Mouse (Mus musculus): Measurements from ENCODE around the gene Ank3. TPM values are rescaled to one million over a fixed set of nuclear protein-coding genes. Genes with fewer than 3 reads are reported as not detected.

The Ank3 gene
- polyA plus RNA-seq, 1 experiment from 2014 or later, result 22.5 TPM

DNA sequence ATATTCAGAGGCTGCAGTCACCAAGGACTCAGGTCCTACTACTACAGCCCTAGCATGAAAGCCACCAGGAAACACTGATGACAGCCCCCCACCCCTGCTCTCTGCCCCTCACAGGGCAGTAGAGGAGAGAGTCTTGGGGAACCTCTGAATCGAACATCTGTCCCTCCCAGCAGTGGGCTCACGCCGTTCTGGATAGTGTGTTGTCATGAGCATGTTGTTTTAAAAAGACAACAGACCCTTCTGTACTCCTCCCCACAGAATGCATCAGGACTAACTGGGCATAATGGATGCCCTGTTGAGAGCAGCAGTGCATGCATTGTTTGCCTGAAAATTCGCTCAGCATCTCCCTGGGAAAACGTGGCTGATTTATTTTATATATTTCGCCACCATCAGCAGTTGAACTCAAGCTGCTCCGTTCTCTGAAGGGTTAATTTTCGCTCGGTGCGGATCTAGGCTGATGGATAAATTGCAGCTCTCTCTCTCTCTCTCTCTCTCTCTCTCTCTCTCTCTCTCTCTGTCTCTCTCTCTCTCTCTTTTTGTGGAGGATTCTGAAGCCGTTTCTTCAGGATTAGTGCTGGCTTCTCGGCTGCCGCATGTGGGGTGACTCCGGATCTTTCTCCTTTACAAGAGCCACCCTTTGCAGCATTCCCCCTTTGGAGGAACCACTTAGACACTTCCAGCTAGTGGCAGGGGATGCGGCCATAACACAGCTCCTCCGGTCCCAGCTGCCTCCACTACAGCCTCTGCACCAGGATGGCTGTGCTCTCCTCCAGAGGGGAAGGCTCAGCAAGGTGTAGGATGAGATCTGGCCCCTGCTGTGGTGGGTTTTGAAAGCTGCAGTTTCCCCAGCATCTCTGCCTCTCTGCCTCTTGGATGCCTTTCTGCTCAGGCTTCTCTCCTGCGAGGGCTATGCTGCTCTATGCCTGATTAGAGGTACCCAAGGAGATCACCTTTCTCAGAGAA is 307.5 kb downstream of the Ank3 start:
- DNase-seq (ENCODE audit: low spot score), result no peak
- no peak overlapping the region for H3K27ac ChIP-seq (replicated peaks; ENCODE audit: low read depth, low read length)
- no peaks in the 10 kb centered on the region for H3K27me3 ChIP-seq (replicated peaks; ENCODE audit: control insufficient read depth, insufficient read depth, low read length)
- H3K4me1 ChIP-seq (ENCODE audit: control insufficient read depth, insufficient read depth, low read length), result peaks cover 20% of the 10 kb centered on the region
- peak overlapping the region; percentile 27 for H3K9ac ChIP-seq (ENCODE audit: low read depth, low read length)
- 9% methylated on average over 17 of the region's 17 CpGs for WGBS
- peak overlapping the region; percentile 21 for H3K4me3 ChIP-seq (ENCODE audit: low read depth, low read length)
- peak; percentile 34; the same call in 1 of the 2 replicates for ATAC-seq (ENCODE audit: low read depth)
- peak overlapping the region; percentile 49 for H3K4me2 ChIP-seq (ENCODE audit: low read depth, low read length)
- no peaks in the 10 kb centered on the region for H3K9me3 ChIP-seq (ENCODE audit: control insufficient read depth, low read length)
- H3K36me3 ChIP-seq (ENCODE audit: control insufficient read depth, insufficient read depth, low read length), result no peaks in the 10 kb centered on the region

- DNase-seq (ENCODE audit: low spot score), result no peak
- peak overlapping the region; percentile 21 for H3K4me3 ChIP-seq (ENCODE audit: low read depth, low read length)
- WGBS, result 22% methylated on average over 14 of the region's 14 CpGs
These were observed 308.5 kb downstream of the Ank3 start for GRCm38 (mm10) chr10:69706851-69707788.

DNA sequence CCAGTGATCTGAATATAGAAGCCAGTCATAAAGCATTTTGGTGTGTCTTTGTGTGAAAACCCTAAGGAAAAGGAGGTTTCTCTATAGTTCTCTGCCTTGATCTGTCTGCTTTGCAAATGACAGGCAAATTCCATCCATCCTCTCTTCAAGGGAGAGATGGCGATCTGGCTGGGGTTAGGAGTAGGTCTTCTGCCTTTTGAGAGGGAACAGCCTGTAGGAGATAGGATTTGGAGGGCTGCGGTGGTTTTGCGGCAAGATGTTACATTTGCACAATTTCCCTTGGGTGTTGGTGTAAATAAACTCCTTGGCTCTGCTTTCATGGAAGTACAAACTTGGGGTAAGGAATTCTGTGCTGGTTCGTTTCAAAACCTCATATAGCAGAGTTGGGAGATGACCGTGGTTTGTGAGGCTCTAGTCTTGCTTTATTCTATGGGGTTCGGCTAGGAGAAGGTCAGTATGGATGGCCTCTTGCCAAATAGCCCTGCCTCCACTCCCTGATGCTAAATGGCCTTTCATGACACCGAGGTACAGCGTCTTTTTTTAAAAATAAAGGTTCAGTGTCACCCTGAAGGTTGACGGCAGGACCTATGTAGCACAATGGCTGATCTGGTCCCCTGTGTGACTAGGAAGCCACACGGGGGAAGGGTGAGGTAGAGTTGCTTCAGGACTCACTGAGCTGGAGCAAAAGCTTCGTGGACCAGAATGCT is 309.4 kb downstream of the Ank3 start:
- ATAC-seq (ENCODE audit: low read depth) (no peak), DNase-seq (ENCODE audit: low spot score) (no peak)
- no peaks in the 10 kb centered on the region for H3K36me3 ChIP-seq (ENCODE audit: control insufficient read depth, insufficient read depth, low read length)
- H3K4me2 ChIP-seq (ENCODE audit: low read depth, low read length), result peak overlapping the region; percentile 49; the same call in 1 of the 2 replicates
- no peaks in the 10 kb centered on the region for H3K27me3 ChIP-seq (replicated peaks; ENCODE audit: control insufficient read depth, insufficient read depth, low read length)
- H3K4me1 ChIP-seq (ENCODE audit: control insufficient read depth, insufficient read depth, low read length), result peaks cover 21% of the 10 kb centered on the region
- H3K4me3 ChIP-seq (ENCODE audit: low read depth, low read length), result no peak overlapping the region
- H3K9ac ChIP-seq (ENCODE audit: low read depth, low read length), result no peak overlapping the region
- no peaks in the 10 kb centered on the region for H3K9me3 ChIP-seq (ENCODE audit: control insufficient read depth, low read length)
- H3K27ac ChIP-seq (replicated peaks; ENCODE audit: low read depth, low read length), result no peak overlapping the region
- 73% methylated on average over 11 of the region's 11 CpGs for WGBS

More at GRCm38 (mm10) chr10:69706851-69707788, 308.5 kb downstream of the Ank3 start:
- no peak for ATAC-seq (ENCODE audit: low read depth)
- Histone ChIP-seq H3K27me3 (replicated peaks; ENCODE audit: control insufficient read depth, insufficient read depth, low read length) (no peaks in the 10 kb centered on the region), H3K9me3 (ENCODE audit: control insufficient read depth, low read length) (no peaks in the 10 kb centered on the region), H3K36me3 (ENCODE audit: control insufficient read depth, insufficient read depth, low read length) (no peaks in the 10 kb centered on the region), H3K4me1 (ENCODE audit: control insufficient read depth, insufficient read depth, low read length) (peaks cover 21% of the 10 kb centered on the region), H3K4me2 (ENCODE audit: low read depth, low read length) (peak overlapping the region; percentile 49), H3K9ac (ENCODE audit: low read depth, low read length) (peak overlapping the region; percentile 27), H3K27ac (replicated peaks; ENCODE audit: low read depth, low read length) (no peak overlapping the region)

- no peaks in the 10 kb centered on the region for H3K36me3 ChIP-seq (ENCODE audit: control insufficient read depth, insufficient read depth, low read length)
- no peak for DNase-seq (ENCODE audit: low spot score)
- no peaks in the 10 kb centered on the region for H3K27me3 ChIP-seq (replicated peaks; ENCODE audit: control insufficient read depth, insufficient read depth, low read length)
- no peaks in the 10 kb centered on the region for H3K9me3 ChIP-seq (ENCODE audit: control insufficient read depth, low read length)
- WGBS, result 76% methylated on average over 2 of the region's 2 CpGs
- peaks cover 21% of the 10 kb centered on the region for H3K4me1 ChIP-seq (ENCODE audit: control insufficient read depth, insufficient read depth, low read length)
- no peak overlapping the region for H3K9ac ChIP-seq (ENCODE audit: low read depth, low read length)
- no peak for ATAC-seq (ENCODE audit: low read depth)
- no peak overlapping the region for H3K4me3 ChIP-seq (ENCODE audit: low read depth, low read length)
- H3K4me2 ChIP-seq (ENCODE audit: low read depth, low read length), result no peak overlapping the region
- no peak overlapping the region for H3K27ac ChIP-seq (replicated peaks; ENCODE audit: low read depth, low read length)
These were observed 311.1 kb downstream of the Ank3 start for GRCm38 (mm10) chr10:69709631-69710030.

GRCm38 (mm10) chr10:69710802-69711201 is 312.2 kb downstream of the Ank3 start:
- H3K4me2 ChIP-seq (ENCODE audit: low read depth, low read length), result no peak overlapping the region
- H3K27me3 ChIP-seq (replicated peaks; ENCODE audit: control insufficient read depth, insufficient read depth, low read length), result no peaks in the 10 kb centered on the region
- peaks cover 18% of the 10 kb centered on the region for H3K4me1 ChIP-seq (ENCODE audit: control insufficient read depth, insufficient read depth, low read length)
- H3K4me3 ChIP-seq (ENCODE audit: low read depth, low read length), result no peak overlapping the region
- WGBS, result 85% methylated on average over 5 of the region's 5 CpGs
- H3K36me3 ChIP-seq (ENCODE audit: control insufficient read depth, insufficient read depth, low read length), result no peaks in the 10 kb centered on the region
- DNase-seq (ENCODE audit: low spot score), result no peak
- H3K9ac ChIP-seq (ENCODE audit: low read depth, low read length), result no peak overlapping the region
- no peak overlapping the region for H3K27ac ChIP-seq (replicated peaks; ENCODE audit: low read depth, low read length)
- no peak for ATAC-seq (ENCODE audit: low read depth)
- no peaks in the 10 kb centered on the region for H3K9me3 ChIP-seq (ENCODE audit: control insufficient read depth, low read length)

DNA sequence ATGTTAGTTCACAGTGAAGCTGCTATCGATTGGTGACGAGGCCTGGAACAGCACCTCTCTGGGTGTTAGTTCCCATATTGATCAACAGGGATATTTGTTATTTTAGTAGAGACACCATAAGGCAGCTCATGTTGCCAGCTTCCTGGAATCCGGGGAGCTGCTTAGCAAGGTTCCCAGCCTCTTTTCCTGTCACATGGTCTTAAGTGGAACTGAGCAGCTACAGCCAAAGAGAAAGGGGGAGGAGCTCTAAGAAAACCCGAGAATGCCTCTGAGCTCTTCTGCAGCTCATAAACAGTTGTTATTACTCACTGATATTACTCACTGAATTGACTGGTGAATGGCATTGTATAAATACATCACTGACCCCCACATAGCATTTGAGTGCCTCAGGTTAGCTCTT is 318.3 kb downstream of the Ank3 start:
- H3K4me3 ChIP-seq (ENCODE audit: low read depth, low read length), result no peak overlapping the region
- ATAC-seq (ENCODE audit: low read depth) (no peak), DNase-seq (ENCODE audit: low spot score) (no peak)
- H3K4me1 ChIP-seq (ENCODE audit: control insufficient read depth, insufficient read depth, low read length), result 0 out of 2 replicates have a peak, but pooled peaks cover 7% of the 10 kb centered on the region
- H3K9me3 ChIP-seq (ENCODE audit: control insufficient read depth, low read length), result no peaks in the 10 kb centered on the region
- no peak overlapping the region for H3K9ac ChIP-seq (ENCODE audit: low read depth, low read length)
- H3K27ac ChIP-seq (replicated peaks; ENCODE audit: low read depth, low read length), result no peak overlapping the region
- no peak overlapping the region for H3K4me2 ChIP-seq (ENCODE audit: low read depth, low read length)
- 61% methylated on average over 4 of the region's 4 CpGs for WGBS
- no peaks in the 10 kb centered on the region for H3K36me3 ChIP-seq (ENCODE audit: control insufficient read depth, insufficient read depth, low read length)
- H3K27me3 ChIP-seq (replicated peaks; ENCODE audit: control insufficient read depth, insufficient read depth, low read length), result no peaks in the 10 kb centered on the region

GRCm38 (mm10) chr10:69719421-69719820 is 320.8 kb downstream of the Ank3 start:
- 72% methylated on average over 5 of the region's 5 CpGs for WGBS
- no peaks in the 10 kb centered on the region for H3K27me3 ChIP-seq (replicated peaks; ENCODE audit: control insufficient read depth, insufficient read depth, low read length)

More at GRCm38 (mm10) chr10:69719421-69719820, 320.8 kb downstream of the Ank3 start:
- DNase-seq (ENCODE audit: low spot score) (no peak), ATAC-seq (ENCODE audit: low read depth) (no peak)
- Histone ChIP-seq H3K4me2 (ENCODE audit: low read depth, low read length) (no peak overlapping the region), H3K4me3 (ENCODE audit: low read depth, low read length) (no peak overlapping the region), H3K27ac (replicated peaks; ENCODE audit: low read depth, low read length) (no peak overlapping the region), H3K4me1 (ENCODE audit: control insufficient read depth, insufficient read depth, low read length) (0 out of 2 replicates have a peak, but pooled peaks cover 7% of the 10 kb centered on the region), H3K9me3 (ENCODE audit: control insufficient read depth, low read length) (no peaks in the 10 kb centered on the region), H3K9ac (ENCODE audit: low read depth, low read length) (no peak overlapping the region), H3K36me3 (ENCODE audit: control insufficient read depth, insufficient read depth, low read length) (no peaks in the 10 kb centered on the region)

Measured in embryonic facial prominence, embryonic 14.5 days (tissue).